Mouse (Mus musculus): ENCODE data around the gene Dnah1.

- TF ChIP-seq HCFC1 (IDR thresholded peaks at IDR 0.05; ENCODE audit: low read depth, low read length) (0 out of 2 replicates have a peak, but pooled peaks have one; percentile 31), E2F4 (IDR thresholded peaks at IDR 0.05; ENCODE audit: borderline replicate concordance, low read depth, low read length) (no peak), MAX (IDR thresholded peaks at IDR 0.05; ENCODE audit: low read length) (peak; percentile 55; the same call in 1 of the 2 replicates), CTCF (IDR thresholded peaks at IDR 0.05 in 2 of 3, conservative IDR thresholded peaks at IDR 0.05 in 1 of 3; ENCODE audit: control insufficient read depth in 1 of 3, insufficient read depth in 1 of 3, low read depth in 2 of 3, low read length in 3 of 3, poor library complexity in 1 of 3, severe bottlenecking in 1 of 3) (no peak), POLR2A (IDR thresholded peaks at IDR 0.05; ENCODE audit: control insufficient read depth in 1 of 2, insufficient read depth in 1 of 2, low read depth in 1 of 2, low read length in 2 of 2, poor library complexity in 1 of 2) (no peak)
Observed at GRCm38 (mm10) chr14:31364589-31364988, 40.9 kb upstream of the Dnah1 start.
